Mouse (Mus musculus) CH12.LX (cell line): ENCODE results near the gene Map2k5. TPM values are rescaled to one million over a fixed set of nuclear protein-coding genes. Genes with fewer than 3 reads are reported as not detected.

Experiments
- DNase-seq: peaks from one replicate; pipeline ENCODE4 v3.0.0-alpha.2; 2013; ENCODE audit errors: extremely low read depth
- H3K27ac ChIP-seq: 2 replicates; pipeline ENCODE4 v1.5.1; 2012; ENCODE audit warnings: low read depth, mild to moderate bottlenecking, control low read depth, moderate library complexity; ENCODE audit not compliant: insufficient read depth
- H3K27me3 ChIP-seq: replicated peaks from 2 replicates; pipeline ENCODE3; 2012; ENCODE audit warnings: inconsistent platforms
- H3K36me3 ChIP-seq, 2 experiments: replicated peaks in 1 of 2; 2 replicates each; pipeline versions ENCODE3 to v1.6.1; 2012; ENCODE audit warnings: inconsistent platforms in 1 of 2, low read length in 1 of 2, mild to moderate bottlenecking in 1 of 2, mixed read lengths in 1 of 2, moderate library complexity in 1 of 2; ENCODE audit not compliant: control insufficient read depth in 1 of 2, insufficient read depth in 1 of 2
- H3K4me1 ChIP-seq, 2 experiments: 2 replicates each; pipeline ENCODE4 v1.6.1; 2012; ENCODE audit warnings: inconsistent platforms in 1 of 2, moderate library complexity in 1 of 2; ENCODE audit not compliant: insufficient read depth in 2 of 2, control insufficient read depth in 1 of 2
- H3K4me2 ChIP-seq: 2 replicates; pipeline ENCODE4 v1.6.1; 2012; ENCODE audit warnings: low read depth, mild to moderate bottlenecking, control low read depth; ENCODE audit not compliant: poor library complexity, insufficient read depth, severe bottlenecking
- H3K4me3 ChIP-seq, 3 experiments: fragments of 150-350 bp in 1 of 3; sonication (generic) in 1 of 3; replicated peaks in 1 of 3; 2 replicates each; pipeline versions ENCODE3 to v1.5.1; 2011 to 2012; ENCODE audit warnings: low read depth in 2 of 3, low read length in 2 of 3, mild to moderate bottlenecking in 2 of 3, moderate library complexity in 2 of 3, control low read depth in 1 of 3, improper control_type of control experiment in 1 of 3, inconsistent platforms in 1 of 3, mixed read lengths in 1 of 3; ENCODE audit not compliant: poor library complexity in 1 of 3
- H3K79me2 ChIP-seq: replicated peaks from 2 replicates; pipeline ENCODE4 v1.6.1; 2012; ENCODE audit warnings: mild to moderate bottlenecking, moderate library complexity; ENCODE audit not compliant: control insufficient read depth, poor library complexity, insufficient read depth, severe bottlenecking; ENCODE audit errors: extremely low read depth
- H3K9ac ChIP-seq: 2 replicates; pipeline ENCODE4 v1.6.1; 2012; ENCODE audit warnings: low read depth, mild to moderate bottlenecking, control low read depth, moderate library complexity; ENCODE audit not compliant: insufficient read depth
- H3K9me3 ChIP-seq: replicated peaks from 2 replicates; pipeline ENCODE3; 2012; ENCODE audit warnings: low read length, inconsistent platforms, mixed read lengths
- BHLHE40 ChIP-seq: IDR thresholded peaks from 2 replicates; pipeline ENCODE4 v1.6.1; 2011; ENCODE audit warnings: mild to moderate bottlenecking, low read depth, low read length, improper control_type of control experiment
- CTCF ChIP-seq, 2 experiments: IDR thresholded peaks in 1 of 2; conservative IDR thresholded peaks in 1 of 2; 2 replicates each; pipeline ENCODE4 v1.5.1; 2011 to 2012; ENCODE audit warnings: low read depth in 2 of 2, low read length in 2 of 2, improper control_type of control experiment in 1 of 2, inconsistent platforms in 1 of 2, mild to moderate bottlenecking in 1 of 2, moderate library complexity in 1 of 2
- E2F4 ChIP-seq: IDR thresholded peaks from 2 replicates; pipeline ENCODE4 v1.6.1; 2011; ENCODE audit warnings: low read depth, low read length, improper control_type of control experiment; ENCODE audit not compliant: insufficient replicate concordance
- JUN ChIP-seq: IDR thresholded peaks from 2 replicates; pipeline ENCODE4 v1.6.1; 2011; ENCODE audit warnings: low read depth, mild to moderate bottlenecking, low read length, improper control_type of control experiment, moderate library complexity; ENCODE audit not compliant: insufficient read depth
- KAT2A ChIP-seq: IDR thresholded peaks from 2 replicates; pipeline ENCODE4 v1.6.1; 2012; ENCODE audit warnings: low read length, improper control_type of control experiment, inconsistent platforms; ENCODE audit not compliant: insufficient replicate concordance
- MAX ChIP-seq: IDR thresholded peaks from 2 replicates; pipeline ENCODE4 v1.6.1; 2011; ENCODE audit warnings: low read length, improper control_type of control experiment
- MAZ ChIP-seq: IDR thresholded peaks from 2 replicates; pipeline ENCODE4 v1.6.1; 2012; ENCODE audit warnings: low read depth, mild to moderate bottlenecking, inconsistent platforms, low read length, improper control_type of control experiment, moderate library complexity
- MEF2A ChIP-seq: IDR thresholded peaks from 2 replicates; pipeline ENCODE4 v1.6.1; 2014; ENCODE audit warnings: low read depth, mild to moderate bottlenecking, inconsistent platforms, low read length, improper control_type of control experiment, borderline replicate concordance
- MXI1 ChIP-seq: IDR thresholded peaks from 2 replicates; pipeline ENCODE4 v1.6.1; 2011; ENCODE audit warnings: mild to moderate bottlenecking, low read depth, low read length, improper control_type of control experiment
- NELFE ChIP-seq: IDR thresholded peaks from 2 replicates; pipeline ENCODE4 v1.6.1; 2011; ENCODE audit warnings: low read depth, low read length, improper control_type of control experiment
- NRF1 ChIP-seq: IDR thresholded peaks from 2 replicates; pipeline ENCODE4 v1.6.1; 2014; ENCODE audit warnings: low read depth, mild to moderate bottlenecking, inconsistent platforms, low read length, improper control_type of control experiment, moderate library complexity
- PAX5 ChIP-seq: IDR thresholded peaks from 2 replicates; pipeline ENCODE4 v1.6.1; 2012; ENCODE audit warnings: low read length, inconsistent platforms, mixed read lengths
- POLR2AphosphoS2 ChIP-seq: IDR thresholded peaks from 2 replicates; pipeline ENCODE4 v1.6.1; 2011; ENCODE audit warnings: low read depth, low read length, improper control_type of control experiment
- RAD21 ChIP-seq: IDR thresholded peaks from 2 replicates; pipeline ENCODE4 v1.6.1; 2011; ENCODE audit warnings: low read depth, mild to moderate bottlenecking, low read length, improper control_type of control experiment, moderate library complexity
- RCOR1 ChIP-seq: conservative IDR thresholded peaks from 2 replicates; pipeline ENCODE4 v1.6.1; 2012; ENCODE audit warnings: low read depth, mild to moderate bottlenecking, inconsistent platforms, low read length, improper control_type of control experiment
- SMC3 ChIP-seq: IDR thresholded peaks from 2 replicates; pipeline ENCODE4 v1.6.1; 2011; ENCODE audit warnings: low read depth, low read length, improper control_type of control experiment
- TBP ChIP-seq: conservative IDR thresholded peaks from 2 replicates; pipeline ENCODE4 v1.6.1; 2011; ENCODE audit warnings: low read depth, low read length, improper control_type of control experiment
- UBTF ChIP-seq: IDR thresholded peaks from 2 replicates; pipeline ENCODE4 v1.6.1; 2012; ENCODE audit warnings: low read depth, mild to moderate bottlenecking, inconsistent platforms, low read length, improper control_type of control experiment, moderate library complexity
- ZMIZ1 ChIP-seq: IDR thresholded peaks from 2 replicates; pipeline ENCODE4 v1.6.1; 2012; ENCODE audit warnings: low read depth, mild to moderate bottlenecking, inconsistent platforms, low read length, improper control_type of control experiment
- dilution Hi-C: fragments of 300-500 bp; cut with MboI; formaldehyde crosslinking; loops from 2 replicates; pipeline ENCODE4 v1.14.3; 2020; ENCODE audit warnings: low sequenced_read_pairs; ENCODE audit not compliant: extremely low pct_unique_long_range_greater_than_20kb, extremely low pct_ligation_motif_present
- in situ Hi-C: fragments of 300-500 bp; cut with MboI; formaldehyde crosslinking; loops from 3 replicates; pipeline ENCODE4 v1.14.3; 2019; ENCODE audit warnings: low sequenced_read_pairs, low pct_ligation_motif_present, low pct_unique_long_range_greater_than_20kb, mixed read lengths
- polyA plus RNA-seq: library from polyadenylated mRNA; unstranded; fragments of >175 nt; gene quantifications from 2 replicates; pipeline ENCODE4 v1.2.1, GENCODE M21; 2012; ENCODE audit warnings: low read depth; ENCODE audit not compliant: insufficient read length
- total RNA-seq, 2 experiments: library from RNA; depleted of rRNA; stranded (reverse); fragments of 300-350 nt in 1 of 2; fragments of >200 nt in 1 of 2; gene quantifications; 2 replicates each; pipeline ENCODE4 v1.2.3; 2012 to 2014

The Map2k5 gene
- total and polyA plus RNA-seq, 3 experiments: 10.8 to 22.6 (median 11.2) TPM

DNA sequence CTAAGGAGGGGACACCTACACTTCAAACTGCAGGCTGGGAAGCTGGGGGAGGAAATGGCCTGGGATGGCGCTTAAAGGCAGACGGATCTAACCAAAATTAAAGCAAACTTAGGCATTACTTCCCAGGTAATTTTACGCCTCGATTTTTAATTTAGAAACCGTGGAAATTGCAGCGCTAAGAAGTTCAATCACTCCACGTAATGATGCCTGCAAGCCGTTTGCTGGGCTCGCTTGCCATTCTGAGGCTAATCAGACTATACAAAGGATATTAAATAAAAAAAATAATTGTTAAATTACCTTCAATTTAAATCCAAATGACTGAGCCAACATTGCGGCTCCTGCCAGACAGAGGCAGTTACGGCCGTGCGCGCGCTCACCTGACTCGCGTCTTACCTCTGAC is 238.0 kb downstream of the Map2k5 start:
- in situ Hi-C loops: loop anchor here (10.0 kb wide), 3 partner anchors 325 to 705 kb away; no protein-coding TSS in a partner anchor
- no peak overlapping the region for H3K9ac ChIP-seq
- TF ChIP-seq POLR2AphosphoS2 (no peak), JUN (no peak), CTCF (conservative IDR thresholded peaks at IDR 0.05 in 1 of 2, IDR thresholded peaks at IDR 0.05 in 1 of 2; ENCODE audit: low read depth in 2 of 2, low read length in 2 of 2) (no peak), RCOR1 (no peak), TBP (no peak), KAT2A (no peak), NELFE (no peak)
- TF ChIP-seq, all 38 proteins: peak for 0
- no peaks in the 10 kb centered on the region for H3K36me3 ChIP-seq
- no peak overlapping the region for H3K4me2 ChIP-seq
- peaks cover 0 to 28% of the 10 kb centered on the region in 2 experiments; a peak in 2 of 4 replicates for H3K4me1 ChIP-seq
- no peak for DNase-seq
- dilution Hi-C loops: no loop called here
- no peak overlapping the region for H3K4me3 ChIP-seq
- H3K27me3 ChIP-seq: peaks cover 11% of the 10 kb centered on the region
- peaks cover 32% of the 10 kb centered on the region for H3K9me3 ChIP-seq
- H3K27ac ChIP-seq: no peak overlapping the region
- H3K79me2 ChIP-seq: no peaks in the 10 kb centered on the region

GRCm38 (mm10) chr9:63138481-63138967 is 239.2 kb downstream of the Map2k5 start:
- dilution Hi-C loops: no loop called here
- in situ Hi-C loops: loop anchor here (10.0 kb wide), 3 partner anchors 326 to 706 kb away; no protein-coding TSS in a partner anchor
- peaks cover 21% of the 10 kb centered on the region for H3K9me3 ChIP-seq
- H3K36me3 ChIP-seq: no peaks in the 10 kb centered on the region
- H3K27me3 ChIP-seq: peaks cover 20% of the 10 kb centered on the region
- peaks cover 0 to 32% of the 10 kb centered on the region in 2 experiments; a peak in 2 of 4 replicates for H3K4me1 ChIP-seq
- no peak overlapping the region for H3K4me2 ChIP-seq
- H3K79me2 ChIP-seq: no peaks in the 10 kb centered on the region
- DNase-seq: no peak
- H3K27ac ChIP-seq: no peak overlapping the region
- no peak overlapping the region for H3K9ac ChIP-seq
- H3K4me3 ChIP-seq: no peak overlapping the region
- no peak for TF ChIP-seq BHLHE40
- no peak for TF ChIP-seq MAZ
- no peak for TF ChIP-seq TBP
- no peak for TF ChIP-seq RAD21
- TF ChIP-seq ZMIZ1: no peak
- no peak for TF ChIP-seq SMC3
- no peak for TF ChIP-seq MAX
- TF ChIP-seq CTCF (conservative IDR thresholded peaks at IDR 0.05 in 1 of 2, IDR thresholded peaks at IDR 0.05 in 1 of 2; ENCODE audit: low read depth in 2 of 2, low read length in 2 of 2): no peak
- TF ChIP-seq, all 38 proteins: peak for 0

DNA sequence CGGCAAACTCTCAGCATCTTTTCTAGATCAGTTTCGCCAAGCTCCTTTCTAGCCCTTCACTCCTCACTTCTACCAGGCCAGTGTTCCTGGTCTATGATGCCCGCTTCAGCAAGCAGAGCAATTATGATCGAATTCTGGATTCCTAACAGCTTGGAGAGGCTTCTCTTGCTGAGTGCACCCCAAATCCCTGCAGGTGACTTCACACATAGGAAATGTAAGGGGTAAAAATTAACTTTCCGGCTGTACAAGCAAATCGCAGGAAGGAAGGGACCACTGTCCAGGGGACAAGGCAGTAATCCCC is 240.1 kb downstream of the Map2k5 start:
- Histone ChIP-seq H3K27ac (no peak overlapping the region), H3K27me3 (peaks cover 20% of the 10 kb centered on the region), H3K9ac (no peak overlapping the region), H3K4me2 (peak overlapping the region; percentile 64), H3K79me2 (no peaks in the 10 kb centered on the region), H3K36me3 (no peaks in the 10 kb centered on the region), H3K4me1 (peaks cover 0 to 35% of the 10 kb centered on the region in 2 experiments; a peak in 2 of 4 replicates), H3K4me3 (no peak overlapping the region), H3K9me3 (peaks cover 11% of the 10 kb centered on the region)
- no peak for TF ChIP-seq SMC3
- no peak for TF ChIP-seq MAX
- TF ChIP-seq MEF2A: no peak
- TF ChIP-seq PAX5: no peak
- no peak for TF ChIP-seq RCOR1
- no peak for TF ChIP-seq E2F4
- no peak for TF ChIP-seq NELFE
- no peak for TF ChIP-seq MXI1
- no peak for TF ChIP-seq UBTF
- no peak for TF ChIP-seq NRF1
- TF ChIP-seq KAT2A: no peak
- in situ Hi-C loops: loop anchor here (10.0 kb wide), 3 partner anchors 327 to 707 kb away; no protein-coding TSS in a partner anchor
- DNase-seq: no peak
- dilution Hi-C loops: no loop called here
